Mouse (Mus musculus) thymus, adult 18-20 months (tissue): ENCODE results near the gene Olfr222.

Experiments used
- DNase-seq, 2 experiments: peaks; one replicate each; pipeline ENCODE4 v3.0.0; 2022; ENCODE audit warnings: mixed read lengths in 2 of 2

Olfr222 gene

DNA sequence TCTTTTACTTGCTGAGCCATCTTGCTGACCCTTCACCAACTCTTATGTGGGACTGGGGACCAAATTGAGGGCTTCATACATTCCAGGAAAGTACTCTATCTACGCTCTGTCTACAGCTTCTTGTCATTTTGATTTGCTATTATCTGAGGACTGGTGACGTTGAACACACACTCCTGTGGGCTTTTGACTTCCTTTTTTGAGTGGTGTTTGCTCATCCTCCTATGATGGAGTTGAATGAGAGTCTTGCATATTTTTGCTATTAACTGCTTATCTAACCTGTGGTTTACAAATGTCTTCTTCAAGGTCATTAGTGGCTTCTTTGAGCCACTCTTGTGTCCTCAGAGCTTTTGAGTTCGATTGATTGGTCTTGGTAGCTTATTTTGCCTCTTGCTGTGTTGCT lies 35.9 kb downstream of the Olfr222 start:
- no peak for DNase-seq

DNA sequence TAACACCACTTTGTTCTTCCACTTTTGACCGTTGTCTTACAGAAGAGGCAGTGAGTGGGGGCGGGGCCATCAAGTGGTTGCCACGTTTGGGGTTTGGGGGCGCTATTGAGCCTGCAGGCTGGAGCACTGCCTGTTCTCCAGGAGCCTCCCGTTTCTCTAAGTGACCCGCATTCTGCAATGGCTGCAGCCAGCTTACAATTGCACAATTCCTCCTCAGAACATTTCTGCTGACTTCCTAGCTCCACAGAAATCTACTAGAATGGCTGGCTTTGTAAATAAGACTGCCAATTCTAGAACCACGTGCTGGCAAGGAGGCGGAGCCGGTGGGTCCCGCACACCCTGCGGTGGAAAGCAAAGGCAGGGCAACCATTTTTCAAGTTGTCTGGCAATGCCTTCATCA lies 37.6 kb downstream of the Olfr222 start:
- DNase-seq = peak in 1 of 2 experiments; percentile 9

DNA sequence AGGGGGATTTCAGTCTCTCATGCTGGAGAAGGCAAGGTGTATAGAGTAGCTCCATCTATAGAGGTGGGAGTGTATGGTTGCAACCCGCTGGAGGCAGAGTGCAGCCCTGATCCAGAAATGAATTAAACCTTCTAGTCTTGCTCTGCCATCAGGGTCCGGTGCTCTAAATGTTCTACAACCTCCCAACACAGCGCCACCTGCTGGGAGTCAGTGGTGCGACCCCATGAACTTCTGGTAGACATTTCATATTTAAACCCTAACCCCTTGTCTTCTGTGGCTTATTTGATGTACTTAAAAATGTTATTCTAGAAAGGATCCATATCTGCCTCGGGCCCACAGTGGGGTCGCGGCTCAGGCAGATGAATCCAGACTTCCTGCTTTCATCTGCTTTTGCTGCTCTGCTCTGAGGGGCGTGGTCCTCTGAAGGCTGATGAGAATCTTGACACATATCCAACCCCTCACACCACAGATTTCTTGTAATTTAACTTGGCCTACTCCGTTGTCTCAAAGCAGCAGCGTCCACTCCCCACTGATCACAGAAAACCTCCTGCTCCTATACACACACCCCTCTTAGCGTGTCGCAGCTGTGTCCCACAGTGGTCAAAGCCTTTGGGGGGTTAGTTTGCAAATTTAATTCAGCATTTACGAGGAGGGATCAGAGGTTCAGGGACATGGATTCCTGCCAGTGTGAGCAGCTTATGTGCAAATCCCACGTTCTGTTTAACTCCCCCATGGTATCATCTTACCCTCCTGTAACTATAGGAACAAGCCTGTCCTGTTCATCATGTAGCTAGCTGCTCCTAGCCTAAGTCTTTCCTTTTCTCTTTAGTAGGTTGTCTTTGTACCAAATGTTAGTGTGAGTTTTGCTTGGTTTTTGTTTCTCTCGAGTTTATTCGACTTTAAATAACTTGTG lies 38.6 kb downstream of the Olfr222 start:
- peak in 1 of 2 experiments; percentile 13 for DNase-seq

DNA sequence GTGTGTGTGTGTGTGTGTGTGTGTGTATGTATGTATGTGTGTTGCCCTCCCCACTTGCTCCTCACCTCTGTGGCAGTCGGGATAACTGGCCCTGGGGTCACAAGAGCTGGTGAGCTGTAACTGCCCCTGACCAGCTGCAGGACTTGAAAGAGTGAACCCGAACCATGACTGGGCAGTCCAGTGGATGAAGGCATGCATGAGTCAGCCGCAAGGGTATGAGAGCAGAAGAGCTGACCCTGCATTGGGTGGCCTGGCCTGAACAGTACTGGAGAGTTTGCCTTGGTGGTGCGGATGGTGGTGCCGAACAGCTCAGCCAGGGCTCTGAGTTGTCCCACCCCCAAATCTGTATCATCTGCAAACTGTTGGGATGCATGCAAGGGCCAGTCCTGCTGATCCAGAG lies 44.5 kb downstream of the Olfr222 start:
- no peak for DNase-seq

DNA sequence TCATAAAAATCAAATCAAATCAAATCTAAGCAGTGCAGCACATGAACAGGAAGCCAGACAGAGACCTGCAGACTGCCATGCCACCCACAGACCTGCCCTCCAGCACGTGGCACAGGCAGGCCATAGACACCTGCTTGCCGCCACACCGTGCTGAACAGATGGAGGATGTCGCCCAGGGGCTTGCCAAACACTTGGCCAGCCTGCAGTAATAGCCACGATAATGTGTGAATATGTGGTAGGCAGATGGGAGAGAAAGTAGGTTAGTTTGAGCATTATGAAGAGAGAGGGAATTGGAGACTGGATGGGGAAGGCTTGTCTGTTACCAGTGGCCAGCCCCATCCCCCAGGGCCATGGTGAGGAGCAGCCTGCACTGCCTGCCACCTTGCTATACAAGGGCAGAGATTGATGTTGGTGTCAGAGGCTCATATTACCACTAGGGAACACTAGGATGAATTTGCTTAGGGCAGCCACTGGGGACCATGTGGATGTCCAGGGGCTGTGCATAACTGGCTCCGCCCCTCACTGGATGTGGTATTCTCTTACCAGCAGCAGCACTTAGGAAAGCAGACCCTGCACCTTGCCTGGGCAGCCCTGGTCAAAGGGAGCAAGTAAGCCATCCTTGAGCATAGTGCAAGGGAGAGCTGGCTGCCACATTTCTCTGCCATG lies 45.0 kb downstream of the Olfr222 start:
- no peak for DNase-seq

DNA sequence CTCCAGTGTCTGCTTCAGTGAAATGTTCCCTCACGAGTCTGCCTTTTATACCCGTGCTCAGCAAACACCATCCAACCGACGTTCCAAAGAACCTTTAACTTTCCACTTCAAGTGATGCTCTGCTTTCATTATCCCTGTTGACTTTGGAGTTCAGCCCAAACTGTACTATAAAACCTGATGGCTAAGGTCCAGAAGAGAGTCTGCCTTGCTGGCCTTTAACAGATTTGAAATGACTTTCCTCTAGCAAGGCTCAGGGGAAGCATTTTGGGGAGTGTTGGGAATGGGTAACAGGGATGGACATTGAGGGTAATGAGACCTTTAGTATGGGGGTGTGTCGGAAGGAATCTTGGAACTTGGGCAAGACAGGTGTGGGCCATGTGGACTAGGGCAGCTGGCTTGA lies 45.8 kb downstream of the Olfr222 start:
- no peak for DNase-seq

DNA sequence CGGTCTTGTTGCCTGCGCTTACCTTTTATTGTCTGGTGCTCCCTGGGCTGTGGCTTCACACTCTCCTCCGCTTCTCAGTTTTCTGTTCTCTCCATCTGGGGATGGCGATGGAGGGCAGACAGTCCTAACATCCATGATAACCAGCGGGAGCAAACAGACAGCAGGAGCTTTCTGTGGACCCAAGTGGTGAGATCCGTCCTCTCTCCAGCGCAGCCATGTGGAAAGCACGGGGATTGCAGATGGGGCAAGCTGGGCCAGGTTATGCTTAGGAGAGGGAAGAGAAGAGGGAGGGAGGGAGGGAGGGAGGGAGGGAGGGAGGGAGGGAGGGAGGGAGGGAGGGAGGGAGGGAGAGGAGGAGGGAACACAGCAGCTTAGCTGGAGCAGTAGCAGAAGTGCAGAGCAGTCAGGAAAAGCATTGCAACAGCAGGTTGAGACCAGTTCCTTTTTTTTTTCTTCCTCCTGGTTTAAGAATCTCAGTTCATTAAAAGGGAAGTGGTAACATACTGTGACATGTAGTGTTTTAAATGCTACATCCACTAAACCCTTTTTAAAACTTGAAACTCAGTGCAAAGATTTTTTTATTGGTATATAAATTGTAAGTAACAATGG lies 49.5 kb downstream of the Olfr222 start, which contains the start of gene Zkscan17:
Zkscan17 (minus strand) TSS at position 280 of the 609 bp plus-strand sequence.
- DNase-seq = no peak

DNA sequence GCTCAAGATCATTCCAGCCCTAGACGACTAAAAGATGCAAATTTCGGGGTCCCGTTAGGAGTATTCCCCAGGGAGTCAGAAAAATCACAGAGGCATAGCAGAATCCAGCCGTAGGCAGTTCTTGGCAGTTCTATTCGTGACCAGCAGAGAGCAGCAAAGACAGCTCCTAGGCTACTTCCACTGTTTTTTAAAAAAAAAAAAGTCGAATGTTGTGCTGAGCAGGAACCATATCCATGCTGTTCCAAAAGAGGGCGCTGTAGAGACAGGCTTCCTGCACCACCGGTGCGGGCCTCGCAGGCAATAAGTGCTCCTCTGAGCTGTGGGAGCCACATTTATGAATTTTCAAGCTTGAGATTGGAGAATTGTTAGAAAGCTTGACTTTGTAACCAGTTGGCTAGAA lies 50.8 kb downstream of the Olfr222 start:
- DNase-seq = peak; percentile 26 to 50

DNA sequence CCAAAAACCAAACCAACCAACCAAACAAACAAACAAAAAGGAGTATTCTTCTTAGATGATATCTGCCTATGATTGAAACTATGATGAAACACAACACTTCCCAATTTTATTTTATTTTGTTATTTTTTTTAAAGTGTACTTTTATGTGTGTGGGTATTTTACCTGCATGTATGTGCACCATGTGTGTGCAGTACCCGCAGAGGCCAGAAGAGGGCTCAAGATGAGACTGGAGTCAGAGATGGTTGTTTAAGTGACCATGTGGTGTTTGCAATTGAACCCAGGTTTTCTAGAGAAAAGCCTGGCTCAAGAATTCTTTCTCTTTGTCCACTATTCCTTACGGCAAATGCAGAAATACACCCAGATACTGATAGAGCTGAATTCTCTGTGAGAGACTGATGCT lies 51.9 kb downstream of the Olfr222 start:
- no peak for DNase-seq
